Mouse (Mus musculus): Measurements from ENCODE around the gene 4930522H14Rik.

The 4930522H14Rik gene

GRCm38 (mm10) chr4:109531111-109531510 lies at the start of gene 4930522H14Rik:
TSS of gene 4930522H14Rik (minus strand) at chr4:109531297.
- DNase-seq (ENCODE audit: low spot score): no peak

DNA sequence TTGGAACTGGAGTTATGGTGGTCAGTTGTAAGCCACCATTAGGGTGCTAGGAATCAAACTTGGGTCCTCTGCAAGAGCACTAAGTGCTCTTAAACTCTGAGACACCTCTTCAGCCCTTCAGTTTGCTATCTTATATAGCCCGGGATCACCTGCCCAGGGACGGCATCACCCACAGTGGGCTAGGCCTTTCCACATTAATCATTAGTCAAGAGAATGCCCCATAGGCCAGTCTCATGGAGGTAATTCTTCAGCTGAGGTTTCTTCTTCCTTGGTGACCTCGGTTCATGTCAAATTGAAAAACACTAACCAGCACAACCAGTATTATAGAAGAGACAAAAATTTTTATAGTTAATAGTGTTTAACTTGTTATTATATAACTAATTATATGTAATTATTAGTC lies 47.3 kb upstream of the 4930522H14Rik start:
- DNase-seq (ENCODE audit: low spot score): no peak

- DNase-seq (ENCODE audit: low spot score): no peak
Measured at GRCm38 (mm10) chr4:109576933-109577332, 45.8 kb upstream of the 4930522H14Rik start.

GRCm38 (mm10) chr4:109574845-109575244 lies 43.7 kb upstream of the 4930522H14Rik start:
- no peak for DNase-seq (ENCODE audit: low spot score)

- no peak for DNase-seq (ENCODE audit: low spot score)
Measured at GRCm38 (mm10) chr4:109574331-109574730, 43.2 kb upstream of the 4930522H14Rik start.

DNA sequence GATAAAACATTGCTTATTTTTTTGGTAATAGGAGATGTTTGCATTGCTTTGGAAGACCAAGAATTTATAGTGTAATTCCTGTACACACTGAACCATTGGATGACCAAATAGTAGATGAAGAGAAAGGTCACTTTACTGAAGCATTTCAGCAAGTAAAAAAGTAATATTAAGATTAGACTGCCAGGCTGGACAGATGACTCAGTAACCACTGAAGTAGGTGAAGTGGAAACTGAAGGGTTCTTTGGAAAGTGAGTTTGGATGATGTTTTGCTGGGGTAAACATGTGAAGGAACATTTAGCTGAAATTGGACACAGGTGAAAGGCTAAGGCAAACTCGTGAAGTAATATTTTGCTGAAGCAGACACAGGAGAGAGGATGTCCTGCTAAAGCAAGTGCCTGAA lies 41.5 kb upstream of the 4930522H14Rik start:
- no peak for DNase-seq (ENCODE audit: low spot score)

DNA sequence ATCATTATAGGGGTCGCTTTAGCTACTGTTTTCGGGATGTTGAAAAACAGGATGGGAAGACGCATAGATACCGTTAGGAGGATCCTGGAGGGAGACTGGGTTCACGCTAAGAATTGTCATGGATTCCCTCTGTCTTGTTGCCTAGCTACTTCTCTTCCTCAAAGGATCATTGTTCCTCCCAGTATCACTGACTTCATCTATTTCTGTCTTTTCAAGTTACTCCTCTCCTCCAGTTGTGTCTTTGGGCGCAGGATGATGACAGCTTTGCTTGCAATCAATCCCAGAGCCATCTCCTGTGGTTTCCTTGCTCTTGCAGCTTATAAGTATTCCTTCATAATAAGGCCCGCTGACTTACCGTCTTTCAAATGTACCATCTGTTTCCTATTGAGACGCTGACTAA lies 38.3 kb upstream of the 4930522H14Rik start:
- DNase-seq (ENCODE audit: low spot score): no peak

- DNase-seq (ENCODE audit: low spot score): no peak
Measured at GRCm38 (mm10) chr4:109568959-109569358, 37.9 kb upstream of the 4930522H14Rik start.

- no peak for DNase-seq (ENCODE audit: low spot score)
Measured at GRCm38 (mm10) chr4:109564711-109565110, 33.6 kb upstream of the 4930522H14Rik start.

- DNase-seq (ENCODE audit: low spot score): no peak
Measured at GRCm38 (mm10) chr4:109550338-109551150, 19.4 kb upstream of the 4930522H14Rik start.

DNA sequence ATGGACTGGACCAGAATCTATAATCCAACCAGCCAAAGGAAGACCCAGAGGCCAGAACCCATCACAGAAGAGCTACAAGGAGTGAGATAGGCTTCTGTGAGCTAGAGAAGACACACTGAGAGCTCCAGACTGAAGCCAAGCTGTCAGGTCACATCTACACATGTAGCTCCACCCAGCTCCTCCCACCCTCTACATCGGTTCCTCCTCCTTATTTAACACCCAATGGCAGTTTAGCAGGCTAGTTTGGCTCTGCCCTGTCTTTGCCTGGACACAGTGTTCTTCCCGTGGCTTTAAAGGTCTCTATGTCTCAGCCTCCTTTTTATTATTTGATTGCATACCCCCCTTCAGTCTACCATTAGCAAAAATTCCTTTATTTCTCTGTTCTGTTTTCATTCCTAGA lies 16.2 kb upstream of the 4930522H14Rik start:
- no peak for DNase-seq (ENCODE audit: low spot score)

GRCm38 (mm10) chr4:109546538-109546937 lies 15.4 kb upstream of the 4930522H14Rik start:
- DNase-seq (ENCODE audit: low spot score): no peak

DNA sequence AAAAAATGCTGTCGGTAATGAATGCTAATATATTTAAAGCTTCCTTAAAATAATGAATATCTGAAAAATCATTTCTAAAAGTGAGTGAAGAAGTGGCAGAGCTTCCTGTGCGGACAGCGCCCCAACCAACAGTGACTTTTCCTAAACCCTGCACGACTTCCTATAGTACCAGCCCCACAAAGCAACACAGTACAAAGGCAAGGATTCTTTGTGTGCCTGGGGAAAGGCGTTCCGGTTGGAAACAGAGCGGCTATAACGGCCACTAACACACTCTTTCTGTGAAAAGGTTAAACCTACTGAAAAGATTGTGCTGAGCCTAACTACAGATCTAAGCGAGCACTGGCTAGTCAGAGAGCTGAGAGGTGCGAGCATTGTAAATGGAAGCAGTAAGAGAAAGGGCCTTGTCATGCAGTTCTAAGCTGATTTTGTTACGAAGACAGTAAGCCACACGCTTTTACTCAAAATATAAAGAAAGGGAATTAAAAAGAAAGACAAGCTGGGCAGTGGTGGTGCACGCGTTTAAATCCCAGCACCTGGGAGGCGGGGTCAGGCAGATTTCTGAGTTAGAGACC lies 766 bp downstream of the 4930522H14Rik start:
- no peak for DNase-seq (ENCODE audit: low spot score)

- no peak for DNase-seq (ENCODE audit: low spot score)
Measured at GRCm38 (mm10) chr4:109504885-109505284, 26.2 kb downstream of the 4930522H14Rik start.

GRCm38 (mm10) chr4:109498476-109498875 lies 32.6 kb downstream of the 4930522H14Rik start:
- no peak for DNase-seq (ENCODE audit: low spot score)

DNA sequence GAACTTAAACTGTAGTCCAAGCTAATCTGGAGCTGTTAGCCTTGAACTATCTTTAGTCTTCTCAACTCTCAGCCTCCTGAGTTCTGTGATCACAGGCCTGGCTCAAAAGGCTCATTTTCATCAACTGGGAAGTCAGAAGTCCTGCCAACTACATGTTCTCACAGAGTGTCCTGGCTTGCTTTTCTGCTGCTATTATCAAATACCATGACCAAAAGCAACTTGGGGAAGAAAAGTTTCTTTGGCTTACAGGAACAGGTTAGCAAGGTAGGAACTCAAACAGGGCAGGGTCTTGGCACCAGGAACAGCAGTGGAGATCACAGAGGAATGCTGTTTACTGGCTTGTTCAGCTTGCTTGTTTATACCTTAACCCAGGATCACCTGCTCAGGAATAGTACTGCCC lies 37.5 kb downstream of the 4930522H14Rik start:
- no peak for DNase-seq (ENCODE audit: low spot score)

DNA sequence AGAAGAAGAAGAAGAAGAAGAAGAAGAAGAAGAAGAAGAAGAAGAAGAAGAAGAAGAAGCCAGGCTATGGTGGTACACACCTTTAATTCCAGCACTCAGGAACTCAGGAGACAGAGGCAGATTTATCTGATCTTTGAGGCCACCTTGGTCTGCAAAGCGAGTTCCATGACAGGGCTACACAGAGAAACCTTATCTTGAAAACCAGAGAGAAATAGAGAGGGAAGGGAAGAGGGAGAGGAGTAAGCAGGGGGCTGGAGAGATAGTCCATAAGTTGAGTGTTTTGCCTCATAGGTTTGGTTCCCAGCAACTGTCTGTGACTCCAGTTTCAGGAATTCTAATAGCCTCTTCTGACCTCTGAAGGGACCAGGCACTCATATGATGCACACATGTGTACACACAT lies 42.3 kb downstream of the 4930522H14Rik start:
- no peak for DNase-seq (ENCODE audit: low spot score)

GRCm38 (mm10) chr4:109484621-109485020 lies 46.5 kb downstream of the 4930522H14Rik start, which contains the start of gene Rnf11:
TSS of gene Rnf11 (minus strand) at chr4:109484728.
- no peak for DNase-seq (ENCODE audit: low spot score)

DNA sequence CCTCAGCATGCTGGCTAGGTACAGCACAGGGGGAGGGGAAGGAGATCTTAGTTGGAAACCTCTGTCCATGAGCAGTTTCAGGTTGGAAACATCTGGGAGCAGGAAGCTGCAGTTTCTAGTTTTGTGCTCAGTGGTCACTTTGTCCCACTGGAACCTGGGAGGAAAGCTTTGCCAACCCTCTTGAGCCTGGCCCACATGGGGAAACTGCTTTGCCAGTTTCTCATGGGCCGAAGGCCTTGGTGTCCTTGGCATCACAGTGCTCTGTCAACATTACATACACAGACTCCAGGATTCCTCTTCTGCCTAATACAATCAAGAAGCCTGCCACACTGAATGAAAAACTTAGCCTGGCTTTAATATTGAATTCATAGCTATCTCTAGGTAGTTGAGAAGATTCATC lies 48.4 kb downstream of the 4930522H14Rik start:
- DNase-seq (ENCODE audit: low spot score): no peak

DNA sequence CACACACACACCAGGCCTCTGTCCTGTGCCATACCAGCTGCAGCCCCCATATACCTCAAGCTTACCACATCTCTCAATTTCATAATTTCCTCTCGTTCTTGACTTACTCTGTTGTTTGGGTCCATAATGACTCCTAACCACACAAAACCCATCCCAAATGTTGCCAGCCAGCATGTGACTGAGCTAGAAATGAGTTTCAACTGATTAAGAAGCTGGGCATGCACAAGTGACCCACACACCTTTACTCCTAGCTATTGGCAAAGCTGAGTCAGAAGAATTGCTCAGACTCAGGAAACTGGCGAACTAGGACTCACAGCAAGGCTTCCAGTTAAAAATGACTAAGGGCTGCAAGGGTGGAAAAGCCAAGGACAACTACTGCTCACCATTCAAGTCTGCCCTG lies 49.7 kb downstream of the 4930522H14Rik start:
- DNase-seq (ENCODE audit: low spot score): no peak

GRCm38 (mm10) chr4:109477454-109477853 lies 53.6 kb downstream of the 4930522H14Rik start:
- DNase-seq (ENCODE audit: low spot score): no peak

DNA sequence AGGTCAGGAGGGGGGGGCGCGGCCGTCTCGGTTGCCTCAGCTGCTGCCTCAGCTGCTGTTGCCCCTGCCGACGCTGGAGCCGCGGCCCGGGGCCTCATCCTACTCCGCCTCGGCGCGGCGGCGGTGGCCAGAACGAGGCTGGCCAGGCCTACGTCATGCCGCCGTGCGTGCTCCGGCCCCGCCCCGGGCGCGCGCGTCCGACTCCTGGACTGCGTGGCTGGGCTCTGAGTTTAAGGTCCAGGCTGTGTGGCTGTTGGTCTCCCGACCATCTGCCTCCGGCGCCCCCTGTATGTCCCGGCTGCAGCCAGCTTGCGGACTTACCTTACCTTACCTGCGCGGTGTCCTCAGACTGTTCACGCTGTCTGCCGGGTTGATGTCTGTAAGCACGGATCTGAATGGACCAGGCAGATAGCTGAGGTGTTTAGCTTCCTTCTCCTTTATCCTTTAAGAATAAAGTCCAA lies 54.5 kb downstream of the 4930522H14Rik start:
- DNase-seq (ENCODE audit: low spot score): peak; percentile 81

All from ovary, postnatal 10 days (tissue).